Mouse (Mus musculus): ENCODE measurements around the gene Sik2. TPM values are rescaled to one million over a fixed set of nuclear protein-coding genes. Genes with fewer than 3 reads are reported as not detected.

Gene Sik2
- polyA plus RNA-seq, 1 experiment from 2014 or later, result 16.6 TPM

Other genes with a start within 250 kb of the Sik2 start
- gene Fdxacb1, start 240.8 kb downstream of the Sik2 start, polyA plus RNA-seq (2014; fragmentation: Nextera tagmentation; extraction: Ambion mirVana), result 13.5 and 15.4 TPM in 2 replicates
- 44.6 and 48.7 TPM in 2 replicates for gene Alg9, start 234.1 kb downstream of the Sik2 start, polyA plus RNA-seq (2014; fragmentation: Nextera tagmentation; extraction: Ambion mirVana)
- gene 1110032A03Rik, start 233.6 kb downstream of the Sik2 start, polyA plus RNA-seq (2014; fragmentation: Nextera tagmentation; extraction: Ambion mirVana), result 31.8 and 32.0 TPM in 2 replicates
- 73.9 and 80.8 TPM in 2 replicates for gene Ppp2r1b, start 163.8 kb downstream of the Sik2 start, polyA plus RNA-seq (2014; fragmentation: Nextera tagmentation; extraction: Ambion mirVana)
- not detected in 2 replicates for gene Btg4, start 51.8 kb upstream of the Sik2 start, polyA plus RNA-seq (2014; fragmentation: Nextera tagmentation; extraction: Ambion mirVana)
- gene Layn, start 68.0 kb upstream of the Sik2 start, polyA plus RNA-seq (2014; fragmentation: Nextera tagmentation; extraction: Ambion mirVana), result 2.8 and 5.2 TPM in 2 replicates
- gene 4833427G06Rik, start 93.0 kb upstream of the Sik2 start, polyA plus RNA-seq (2014; fragmentation: Nextera tagmentation; extraction: Ambion mirVana), result not detected in 2 replicates
- 0.01 TPM in 1 of 2 replicates, not detected in the other for gene Gm32742, start 156.4 kb upstream of the Sik2 start, polyA plus RNA-seq (2014; fragmentation: Nextera tagmentation; extraction: Ambion mirVana)
- 0.07 and 0.16 TPM in 2 replicates for gene Pou2af1, start 204.6 kb upstream of the Sik2 start, polyA plus RNA-seq (2014; fragmentation: Nextera tagmentation; extraction: Ambion mirVana)